Mouse (Mus musculus) intestine, postnatal 0 days (tissue): ENCODE data around the gene Gm5861. TPM values are rescaled to one million over a fixed set of nuclear protein-coding genes. Genes with fewer than 3 reads are reported as not detected.
"Not testable (repeated sequence)": the region's sequence is repeated elsewhere in the genome, so short reads cannot be mapped to it uniquely, and the experiment has no call there.

Experiments used
- ATAC-seq: fragments of 200-750 bp; cut with Nextera tagmentation; 2 replicates; pipeline ENCODE4 v1.8.0; 2017; ENCODE audit warnings: mild to moderate bottlenecking, moderate TSS enrichment, moderate library complexity
- H3K27ac ChIP-seq: fragments of 300-500 bp; sonication (generic); 2 replicates; pipeline ENCODE4 v1.5.1; 2014; ENCODE audit warnings: mild to moderate bottlenecking, low read depth, low read length, moderate library complexity
- H3K27me3 ChIP-seq: fragments of 300-500 bp; sonication (generic); replicated peaks from 2 replicates; pipeline ENCODE4 v1.6.1; 2014; ENCODE audit warnings: low read length, mixed read lengths; ENCODE audit not compliant: control insufficient read depth, insufficient read depth
- H3K36me3 ChIP-seq: fragments of 300-500 bp; sonication (generic); 2 replicates; pipeline ENCODE4 v1.6.1; 2014; ENCODE audit warnings: mild to moderate bottlenecking, moderate library complexity; ENCODE audit not compliant: control insufficient read depth, insufficient read depth
- H3K4me1 ChIP-seq: fragments of 300-500 bp; sonication (generic); replicated peaks from 2 replicates; pipeline ENCODE4 v1.6.1; 2014; ENCODE audit warnings: antibody characterized with exemption, low read length, mixed read lengths; ENCODE audit not compliant: control insufficient read depth, insufficient read depth
- H3K4me2 ChIP-seq: fragments of 300-500 bp; sonication (generic); replicated peaks from 2 replicates; pipeline ENCODE4 v1.6.1; 2014; ENCODE audit warnings: low read depth, mild to moderate bottlenecking, moderate library complexity
- H3K4me3 ChIP-seq: fragments of 300-500 bp; sonication (generic); 2 replicates; pipeline ENCODE4 v1.5.1; 2014; ENCODE audit warnings: low read depth, low read length
- H3K9ac ChIP-seq: fragments of 300-500 bp; sonication (generic); 2 replicates; pipeline ENCODE4 v1.6.1; 2014; ENCODE audit warnings: mild to moderate bottlenecking, low read depth, low read length
- H3K9me3 ChIP-seq: fragments of 300-500 bp; sonication (generic); 2 replicates; pipeline ENCODE4 v1.6.1; 2016; ENCODE audit warnings: mixed run types; ENCODE audit not compliant: control insufficient read depth
- WGBS: fragments of 180-500 bp; shearing (Covaris S2); extraction: QIAGEN DNeasy Blood & Tissue Kit; methylation state at CpG from one replicate; pipeline ENCODE4 v1.1.7; 2014; 5-methylcytosine and 5-hydroxymethylcytosine counted together
- polyA plus RNA-seq: library from polyadenylated mRNA; unstranded; fragments of >200 nt; fragmentation: Nextera tagmentation; extraction: Ambion mirVana; gene quantifications from 2 replicates; pipeline ENCODE4 v1.2.1, GENCODE M21; 2015

Gene Gm5861
- polyA plus RNA-seq = not detected in 2 replicates

DNA sequence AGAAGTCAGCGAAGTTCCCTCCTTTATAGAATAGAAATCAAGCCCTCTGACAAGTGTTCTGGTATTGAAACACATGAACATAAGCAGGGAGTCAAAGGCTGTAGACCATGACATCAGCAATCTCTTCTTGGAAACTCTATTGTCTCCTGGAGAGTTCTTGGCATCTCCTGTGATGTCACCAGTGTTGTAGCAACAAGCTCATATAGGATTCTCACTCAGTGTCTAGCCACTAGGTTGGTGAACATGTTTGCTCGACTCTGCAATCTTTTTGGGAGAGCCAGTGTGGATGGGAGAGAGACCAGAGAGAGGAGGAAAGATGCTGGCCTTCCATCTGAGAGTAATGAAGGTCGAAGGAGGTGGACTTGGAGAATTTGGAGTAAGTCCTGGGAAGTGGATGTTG, at the start of gene Gm5861:
Gene Gm5861 (plus strand): TSS at position 301 of the 400 bp plus-strand sequence.
- H3K4me1 ChIP-seq, H3K4me2 ChIP-seq, H3K9ac ChIP-seq, H3K4me3 ChIP-seq, H3K27me3 ChIP-seq, ATAC-seq, H3K9me3 ChIP-seq, H3K27ac ChIP-seq, H3K36me3 ChIP-seq: not testable (repeated sequence)
- WGBS = 46% methylated on average over 2 of the region's 3 CpGs

DNA sequence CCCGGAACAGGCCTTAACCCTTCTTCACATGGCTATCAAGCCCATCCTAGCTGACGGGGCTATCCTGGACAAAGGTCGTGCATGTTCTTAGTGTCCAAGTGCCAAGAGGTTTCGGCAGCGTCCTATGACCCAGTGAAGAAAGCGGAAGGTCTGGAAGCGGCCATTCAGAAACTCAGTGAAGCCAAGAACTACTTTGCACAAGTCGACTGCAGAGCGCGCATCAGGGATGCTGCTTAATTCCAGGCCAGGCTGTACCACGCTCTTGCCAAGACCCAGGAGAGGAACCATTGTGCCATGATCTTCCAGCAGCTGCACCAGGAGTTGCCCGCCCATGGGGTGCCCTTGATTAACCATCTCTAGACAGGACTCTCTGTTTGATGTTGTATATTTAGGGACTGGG, 44.8 kb upstream of the Gm5861 start:
- not testable (repeated sequence) for H3K4me2 ChIP-seq, H3K27ac ChIP-seq, H3K27me3 ChIP-seq, H3K9ac ChIP-seq, H3K9me3 ChIP-seq, H3K4me3 ChIP-seq, H3K4me1 ChIP-seq, H3K36me3 ChIP-seq, ATAC-seq
- WGBS = 88% methylated on average over 12 of the region's 12 CpGs

Other genes starting within 250 kb of the Gm5861 start
- not detected in 2 replicates for gene Gm8871, start 235.3 kb upstream of the Gm5861 start, polyA plus RNA-seq
- gene Gm8857, start 235.3 kb upstream of the Gm5861 start, polyA plus RNA-seq = not detected in 2 replicates
- not detected in 2 replicates for gene Gm8879, start 55.4 kb upstream of the Gm5861 start, polyA plus RNA-seq
- not detected in 2 replicates for gene Gm8890, start 73.0 kb downstream of the Gm5861 start, polyA plus RNA-seq
- not detected in 2 replicates for gene Speer1, start 158.4 kb downstream of the Gm5861 start, polyA plus RNA-seq
- not detected in 2 replicates for gene Gm8897, start 233.3 kb downstream of the Gm5861 start, polyA plus RNA-seq